Mouse (Mus musculus): ENCODE results near the gene Gm44790. TPM values are rescaled to one million over a fixed set of nuclear protein-coding genes. Genes with fewer than 3 reads are reported as not detected.

Gene Gm44790
- polyA plus RNA-seq, 1 experiment from 2014 or later = not detected

- DNase-seq (ENCODE audit: low spot score) (no peak), ATAC-seq (ENCODE audit: insufficient read depth, low FRiP score, low TSS enrichment) (no peak)
- Histone ChIP-seq H3K4me3 (ENCODE audit: low read depth, low read length) (no peak overlapping the region), H3K27me3 (ENCODE audit: control insufficient read depth, insufficient read depth, low read length) (no peaks in the 10 kb centered on the region), H3K4me1 (ENCODE audit: control insufficient read depth, insufficient read depth, low read length) (peaks cover 6% of the 10 kb centered on the region), H3K27ac (ENCODE audit: low read depth, low read length) (no peak overlapping the region), H3K9me3 (ENCODE audit: control insufficient read depth, low read length) (no peaks in the 10 kb centered on the region), H3K36me3 (ENCODE audit: control insufficient read depth, insufficient read depth, low read length) (no peaks in the 10 kb centered on the region), H3K4me2 (ENCODE audit: low read depth) (no peak overlapping the region), H3K9ac (ENCODE audit: low read length) (no peak overlapping the region)
- 79% methylated on average over 2 of the region's 2 CpGs for WGBS
These were observed 26.5 kb upstream of the Gm44790 start for GRCm38 (mm10) chr6:86399995-86400394.

DNA sequence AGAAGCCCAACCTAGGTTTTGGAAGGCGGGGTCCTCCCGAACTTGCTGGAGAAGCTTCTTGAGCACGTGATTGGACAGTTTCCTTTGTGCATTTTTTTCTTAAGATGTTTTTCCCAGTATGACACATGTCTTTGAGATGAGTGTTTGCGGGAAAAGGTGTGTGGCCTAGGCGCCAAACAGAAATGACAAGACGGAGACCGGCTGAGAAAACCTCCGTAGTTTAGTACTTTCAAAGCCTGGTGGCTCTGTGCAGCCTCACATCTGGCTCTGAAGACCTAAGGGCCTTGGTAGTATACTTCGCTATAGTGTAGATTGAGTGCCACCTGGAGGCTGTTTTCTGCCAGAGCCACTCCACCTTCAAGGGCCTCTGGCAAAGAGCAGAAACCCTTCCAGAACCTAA is 25.5 kb upstream of the Gm44790 start:
- Histone ChIP-seq H3K27ac (ENCODE audit: low read depth, low read length) (no peak overlapping the region), H3K4me3 (ENCODE audit: low read depth, low read length) (no peak overlapping the region), H3K4me1 (ENCODE audit: control insufficient read depth, insufficient read depth, low read length) (no peaks in the 10 kb centered on the region; the same call in 1 of the 2 replicates), H3K9me3 (ENCODE audit: control insufficient read depth, low read length) (no peaks in the 10 kb centered on the region), H3K27me3 (ENCODE audit: control insufficient read depth, insufficient read depth, low read length) (no peaks in the 10 kb centered on the region), H3K9ac (ENCODE audit: low read length) (no peak overlapping the region), H3K4me2 (ENCODE audit: low read depth) (peak overlapping the region; percentile 13; the same call in 1 of the 2 replicates), H3K36me3 (ENCODE audit: control insufficient read depth, insufficient read depth, low read length) (no peaks in the 10 kb centered on the region)
- DNase-seq (ENCODE audit: low spot score) (peak; percentile 78), ATAC-seq (ENCODE audit: insufficient read depth, low FRiP score, low TSS enrichment) (no peak)
- WGBS = 8% methylated on average over 9 of the region's 9 CpGs

GRCm38 (mm10) chr6:86402681-86403607 is 23.5 kb upstream of the Gm44790 start:
- Histone ChIP-seq H3K4me3 (ENCODE audit: low read depth, low read length) (peak overlapping the region; percentile 28; the same call in 1 of the 2 replicates), H3K27me3 (ENCODE audit: control insufficient read depth, insufficient read depth, low read length) (no peaks in the 10 kb centered on the region), H3K4me1 (ENCODE audit: control insufficient read depth, insufficient read depth, low read length) (peaks cover 4% of the 10 kb centered on the region; the same call in 1 of the 2 replicates), H3K4me2 (ENCODE audit: low read depth) (peak overlapping the region; percentile 33), H3K27ac (ENCODE audit: low read depth, low read length) (no peak overlapping the region), H3K36me3 (ENCODE audit: control insufficient read depth, insufficient read depth, low read length) (no peaks in the 10 kb centered on the region), H3K9ac (ENCODE audit: low read length) (no peak overlapping the region), H3K9me3 (ENCODE audit: control insufficient read depth, low read length) (no peaks in the 10 kb centered on the region)
- ATAC-seq (ENCODE audit: insufficient read depth, low FRiP score, low TSS enrichment) = no peak
- WGBS = 44% methylated on average over 12 of the region's 12 CpGs
- DNase-seq (ENCODE audit: low spot score) = no peak

GRCm38 (mm10) chr6:86403728-86404099 is 22.7 kb upstream of the Gm44790 start:
- Histone ChIP-seq H3K9ac (ENCODE audit: low read length) (no peak overlapping the region; the same call in 1 of the 2 replicates), H3K27ac (ENCODE audit: low read depth, low read length) (peak overlapping the region; percentile 100; the same call in 1 of the 2 replicates), H3K27me3 (ENCODE audit: control insufficient read depth, insufficient read depth, low read length) (no peaks in the 10 kb centered on the region), H3K4me3 (ENCODE audit: low read depth, low read length) (peak overlapping the region; percentile 88), H3K4me2 (ENCODE audit: low read depth) (peak overlapping the region; percentile 33), H3K4me1 (ENCODE audit: control insufficient read depth, insufficient read depth, low read length) (peaks cover 4% of the 10 kb centered on the region; the same call in 1 of the 2 replicates), H3K36me3 (ENCODE audit: control insufficient read depth, insufficient read depth, low read length) (no peaks in the 10 kb centered on the region), H3K9me3 (ENCODE audit: control insufficient read depth, low read length) (no peaks in the 10 kb centered on the region)
- no peak for DNase-seq (ENCODE audit: low spot score)
- ATAC-seq (ENCODE audit: insufficient read depth, low FRiP score, low TSS enrichment) = peak; percentile 81
- WGBS = under 1% methylated on average over 15 of the region's 15 CpGs

- Histone ChIP-seq H3K27ac (ENCODE audit: low read depth, low read length) (peak within 1 kb of the TSS; percentile 100), H3K9me3 (ENCODE audit: control insufficient read depth, low read length) (no peaks in the 10 kb centered on the region), H3K36me3 (ENCODE audit: control insufficient read depth, insufficient read depth, low read length) (no peaks in the 10 kb centered on the region), H3K9ac (ENCODE audit: low read length) (peak within 1 kb of the TSS; percentile 99), H3K27me3 (ENCODE audit: control insufficient read depth, insufficient read depth, low read length) (no peaks in the 10 kb centered on the region), H3K4me2 (ENCODE audit: low read depth) (peak within 1 kb of the TSS; percentile 46), H3K4me3 (ENCODE audit: low read depth, low read length) (peak within 1 kb of the TSS; percentile 88), H3K4me1 (ENCODE audit: control insufficient read depth, insufficient read depth, low read length) (peaks cover 4% of the 10 kb centered on the region; the same call in 1 of the 2 replicates)
- ATAC-seq (ENCODE audit: insufficient read depth, low FRiP score, low TSS enrichment) = peak; percentile 94
- WGBS = under 1% methylated on average over 62 of the region's 62 CpGs
- peak; percentile 98 for DNase-seq (ENCODE audit: low spot score)
These were observed 22.2 kb upstream of the Gm44790 start, which contains the start of gene Tia1 for GRCm38 (mm10) chr6:86404100-86404861. TSS of gene Tia1 (plus strand) at chr6:86404219.

- Histone ChIP-seq H3K4me2 (ENCODE audit: low read depth) (peak overlapping the region; percentile 46), H3K4me3 (ENCODE audit: low read depth, low read length) (peak overlapping the region; percentile 88), H3K27me3 (ENCODE audit: control insufficient read depth, insufficient read depth, low read length) (no peaks in the 10 kb centered on the region), H3K9ac (ENCODE audit: low read length) (peak overlapping the region; percentile 99), H3K9me3 (ENCODE audit: control insufficient read depth, low read length) (no peaks in the 10 kb centered on the region), H3K36me3 (ENCODE audit: control insufficient read depth, insufficient read depth, low read length) (no peaks in the 10 kb centered on the region), H3K27ac (ENCODE audit: low read depth, low read length) (peak overlapping the region; percentile 100), H3K4me1 (ENCODE audit: control insufficient read depth, insufficient read depth, low read length) (peaks cover 4% of the 10 kb centered on the region; the same call in 1 of the 2 replicates)
- ATAC-seq (ENCODE audit: insufficient read depth, low FRiP score, low TSS enrichment) = no peak
- WGBS = under 1% methylated on average over 11 of the region's 11 CpGs
- peak; percentile 37 for DNase-seq (ENCODE audit: low spot score)
These were observed 21.5 kb upstream of the Gm44790 start for GRCm38 (mm10) chr6:86404996-86405395.

GRCm38 (mm10) chr6:86406306-86406705 is 20.2 kb upstream of the Gm44790 start:
- Histone ChIP-seq H3K4me2 (ENCODE audit: low read depth) (peak overlapping the region; percentile 43), H3K4me3 (ENCODE audit: low read depth, low read length) (peak overlapping the region; percentile 88; the same call in 1 of the 2 replicates), H3K27me3 (ENCODE audit: control insufficient read depth, insufficient read depth, low read length) (no peaks in the 10 kb centered on the region), H3K9me3 (ENCODE audit: control insufficient read depth, low read length) (no peaks in the 10 kb centered on the region), H3K36me3 (ENCODE audit: control insufficient read depth, insufficient read depth, low read length) (no peaks in the 10 kb centered on the region), H3K4me1 (ENCODE audit: control insufficient read depth, insufficient read depth, low read length) (peaks cover 4% of the 10 kb centered on the region; the same call in 1 of the 2 replicates), H3K27ac (ENCODE audit: low read depth, low read length) (no peak overlapping the region), H3K9ac (ENCODE audit: low read length) (no peak overlapping the region)
- ATAC-seq (ENCODE audit: insufficient read depth, low FRiP score, low TSS enrichment) (no peak), DNase-seq (ENCODE audit: low spot score) (no peak)

DNA sequence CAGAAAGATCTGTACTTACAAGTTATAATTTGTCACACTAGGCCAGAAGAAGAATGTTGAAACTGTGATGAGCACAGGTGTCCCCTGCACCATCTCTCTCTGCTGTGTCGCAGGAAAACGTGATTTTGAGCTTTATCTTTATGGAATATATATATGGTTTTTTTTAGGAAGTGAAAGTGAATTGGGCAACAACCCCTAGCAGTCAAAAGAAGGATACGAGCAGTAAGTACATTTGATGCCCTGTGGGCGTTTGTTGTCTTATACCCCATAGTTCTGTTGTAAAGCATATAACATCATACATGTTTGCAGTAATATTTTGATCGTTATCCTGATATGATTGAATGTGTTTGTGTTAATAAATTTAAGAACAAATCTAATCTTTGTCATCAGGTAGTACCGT is 7.7 kb upstream of the Gm44790 start:
- H3K36me3 ChIP-seq (ENCODE audit: control insufficient read depth, insufficient read depth, low read length) = peaks cover 10% of the 10 kb centered on the region
- no peak overlapping the region for H3K4me2 ChIP-seq (ENCODE audit: low read depth)
- H3K27ac ChIP-seq (ENCODE audit: low read depth, low read length) = no peak overlapping the region
- ATAC-seq (ENCODE audit: insufficient read depth, low FRiP score, low TSS enrichment) (no peak), DNase-seq (ENCODE audit: low spot score) (no peak)
- no peak overlapping the region for H3K9ac ChIP-seq (ENCODE audit: low read length)
- no peaks in the 10 kb centered on the region for H3K27me3 ChIP-seq (ENCODE audit: control insufficient read depth, insufficient read depth, low read length)
- H3K4me3 ChIP-seq (ENCODE audit: low read depth, low read length) = no peak overlapping the region
- no peaks in the 10 kb centered on the region for H3K9me3 ChIP-seq (ENCODE audit: control insufficient read depth, low read length)
- no peaks in the 10 kb centered on the region for H3K4me1 ChIP-seq (ENCODE audit: control insufficient read depth, insufficient read depth, low read length)
- 96% methylated on average over 6 of the region's 6 CpGs for WGBS
